Mouse (Mus musculus) megakaryocyte-erythroid progenitor cell, adult 5-6 weeks (primary cell): ENCODE measurements around the gene Krt24. TPM values are rescaled to one million over a fixed set of nuclear protein-coding genes. Genes with fewer than 3 reads are reported as not detected.
"Not testable (repeated sequence)": the region's sequence is repeated elsewhere in the genome, so short reads cannot be mapped to it uniquely, and the experiment has no call there.

Experiments
- ATAC-seq: replicated peaks from 2 replicates; pipeline ENCODE4 v1.8.0; 2016; ENCODE audit warnings: mild to moderate bottlenecking, inconsistent platforms; ENCODE audit not compliant: severe bottlenecking, poor library complexity, low FRiP score, low TSS enrichment
- total RNA-seq, 2 experiments: library from RNA; stranded (forward) in 1 of 2; stranded (reverse) in 1 of 2; fragments of 200-1000, 215-1000 nt in 1 of 2; fragments of >200 nt in 1 of 2; fragmentation: Nextera tagmentation in 1 of 2; gene quantifications; 2 replicates each; pipeline ENCODE4 v1.2.3; 2014 to 2017

The Krt24 gene
- total RNA-seq, 2 experiments from 2014 or later = not detected

DNA sequence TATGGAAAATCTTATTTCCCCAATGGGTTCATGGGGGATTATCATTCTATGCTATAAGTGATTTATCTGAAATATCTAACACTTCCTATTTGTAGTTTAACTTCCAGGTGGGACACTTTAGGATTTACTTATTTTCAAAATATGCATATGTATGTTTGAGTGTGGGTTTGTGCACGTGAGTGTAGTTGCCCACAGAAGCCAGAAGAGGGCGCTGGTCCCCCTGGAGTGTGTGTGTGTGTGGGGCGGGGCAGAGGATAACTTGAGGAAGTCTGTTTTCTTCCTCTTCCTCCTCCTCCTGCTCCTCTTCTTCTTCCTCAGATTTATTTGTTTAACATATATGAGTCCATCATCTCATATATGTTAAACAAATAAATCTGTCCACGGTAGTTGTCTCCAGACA is 28.8 kb downstream of the Krt24 start:
- ATAC-seq = no peak

DNA sequence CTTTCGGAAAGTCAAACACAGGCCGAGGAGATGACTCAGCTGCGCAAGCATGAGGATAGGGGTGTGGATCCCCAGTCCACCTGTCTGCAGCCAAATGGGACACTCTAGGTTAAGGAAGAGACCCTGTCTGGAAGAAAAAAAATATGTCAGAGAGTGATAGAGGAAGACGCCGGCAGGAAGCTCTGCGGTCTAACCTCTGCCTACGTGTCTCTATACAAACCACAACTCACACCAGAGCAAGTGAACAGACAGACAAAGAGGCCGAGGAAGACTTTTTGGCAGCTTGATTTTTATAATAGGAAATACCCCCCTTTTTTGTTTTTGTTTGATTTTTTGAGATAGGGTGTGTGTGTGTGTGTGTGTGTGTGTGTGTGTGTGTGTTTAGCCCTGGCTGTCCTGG is 29.7 kb downstream of the Krt24 start:
- no peak for ATAC-seq

DNA sequence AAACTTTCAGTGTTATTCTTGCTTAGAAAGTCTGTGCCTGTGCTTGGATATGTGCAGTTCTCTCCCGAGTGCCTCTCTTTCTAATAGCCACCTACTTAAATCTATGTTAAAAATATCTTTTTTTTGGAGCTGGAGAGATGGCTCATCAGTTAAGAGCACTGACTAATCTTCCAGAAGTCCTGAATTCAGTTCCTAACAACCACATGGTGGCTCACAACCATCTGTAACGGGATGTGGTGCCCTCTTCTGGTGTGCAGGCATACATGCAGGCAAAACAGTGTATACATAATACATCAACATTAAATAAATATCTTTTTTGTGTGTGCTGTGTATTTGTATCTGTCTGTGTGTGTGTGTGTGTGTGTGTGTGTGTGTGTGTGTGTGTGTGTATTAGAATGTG is 31.2 kb downstream of the Krt24 start:
- ATAC-seq = no peak

DNA sequence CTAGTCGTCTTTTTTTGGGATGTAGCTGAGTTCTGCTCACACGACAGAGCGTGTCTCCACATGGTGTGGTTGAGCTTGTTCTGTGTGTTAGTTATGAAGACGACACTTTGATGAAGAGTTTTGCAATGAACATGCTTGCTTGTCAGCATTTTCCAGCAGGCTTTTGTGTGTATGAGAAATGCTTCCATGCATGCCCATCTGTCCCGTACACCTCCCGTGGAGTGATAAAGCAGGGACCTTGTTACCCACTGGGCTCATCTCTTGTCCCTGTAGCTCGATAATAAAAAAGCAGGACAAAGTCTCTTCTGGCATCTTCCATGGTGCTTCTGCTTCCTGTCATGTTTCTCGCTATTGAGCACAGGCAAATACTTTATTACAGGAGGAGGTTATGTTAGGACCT is 32.4 kb downstream of the Krt24 start:
- no peak for ATAC-seq

DNA sequence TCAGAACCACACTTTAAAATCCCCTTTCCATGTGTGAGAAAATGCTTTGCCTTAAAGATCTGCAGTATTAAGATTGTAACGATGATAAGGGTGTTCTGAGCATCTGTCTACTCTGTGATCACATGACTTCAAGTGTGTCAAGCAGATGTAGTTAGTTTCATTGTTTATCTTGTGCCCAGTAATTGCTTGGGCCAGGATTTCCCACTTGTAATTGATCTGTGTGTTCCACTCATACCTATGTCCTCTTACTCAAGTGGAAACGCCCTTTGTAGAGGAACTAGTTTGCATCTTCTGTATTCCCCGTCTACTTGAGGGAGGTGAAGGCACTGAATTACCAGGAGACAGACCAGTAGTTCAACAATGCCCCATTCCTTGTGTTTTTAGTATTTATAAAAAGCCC is 34.4 kb downstream of the Krt24 start:
- no peak for ATAC-seq

DNA sequence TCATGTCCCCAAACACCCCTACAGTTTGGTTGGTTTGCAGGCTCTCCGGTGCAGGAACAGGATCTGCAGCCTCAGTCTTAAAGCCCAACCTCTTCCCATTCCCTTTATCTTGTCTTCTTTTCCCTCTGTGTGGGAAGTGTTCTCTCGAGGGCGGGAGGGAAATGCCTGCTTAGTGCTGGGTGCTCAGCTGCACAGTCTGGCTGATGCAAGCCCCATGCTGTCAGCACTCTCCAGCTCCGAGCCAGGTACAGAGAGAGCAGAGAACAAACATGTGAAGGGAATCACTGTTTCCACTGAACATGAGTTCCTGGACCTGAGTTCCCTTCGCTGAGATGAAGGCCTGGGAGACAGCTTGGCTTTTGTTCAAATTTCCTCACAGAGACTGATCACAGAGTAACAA is 34.8 kb downstream of the Krt24 start:
- no peak for ATAC-seq

DNA sequence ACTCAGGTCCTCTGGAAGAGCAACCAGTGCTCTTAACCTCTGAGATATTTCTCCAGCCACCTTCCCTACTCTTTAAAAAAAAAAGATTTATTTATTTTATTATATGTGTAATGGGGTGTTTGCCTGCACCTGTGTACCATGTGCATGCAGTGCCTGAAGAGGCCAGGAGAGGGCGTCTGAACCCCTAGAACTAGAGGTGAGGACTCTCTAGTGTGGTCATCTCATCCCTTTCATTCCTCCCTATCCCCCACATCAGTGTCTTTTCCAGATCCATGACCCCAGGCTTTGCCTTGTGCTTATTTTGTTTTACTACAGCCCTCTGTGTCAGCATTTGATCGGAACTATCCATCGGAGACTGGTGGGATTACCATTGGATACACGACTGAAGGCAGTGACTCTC is 35.9 kb downstream of the Krt24 start:
- no peak for ATAC-seq

DNA sequence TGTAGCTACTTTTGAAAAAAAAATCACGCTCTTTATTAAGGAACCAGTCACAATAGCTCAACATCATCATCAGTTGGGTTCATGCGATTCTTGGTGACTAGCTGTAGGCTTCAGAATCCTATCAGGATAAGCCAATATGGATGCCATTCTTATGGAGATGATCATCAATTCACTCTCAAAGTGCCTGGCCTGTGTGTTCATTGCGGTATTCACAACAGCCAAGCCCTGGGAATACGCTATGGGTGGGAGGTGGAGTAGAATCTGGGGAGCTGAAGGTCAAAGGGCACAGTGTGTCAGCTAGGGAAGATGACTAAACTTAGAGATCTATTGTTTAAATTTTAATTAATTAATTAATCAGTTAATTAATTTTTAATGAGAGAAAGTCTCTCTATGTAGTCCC is 37.1 kb downstream of the Krt24 start:
- ATAC-seq = no peak

DNA sequence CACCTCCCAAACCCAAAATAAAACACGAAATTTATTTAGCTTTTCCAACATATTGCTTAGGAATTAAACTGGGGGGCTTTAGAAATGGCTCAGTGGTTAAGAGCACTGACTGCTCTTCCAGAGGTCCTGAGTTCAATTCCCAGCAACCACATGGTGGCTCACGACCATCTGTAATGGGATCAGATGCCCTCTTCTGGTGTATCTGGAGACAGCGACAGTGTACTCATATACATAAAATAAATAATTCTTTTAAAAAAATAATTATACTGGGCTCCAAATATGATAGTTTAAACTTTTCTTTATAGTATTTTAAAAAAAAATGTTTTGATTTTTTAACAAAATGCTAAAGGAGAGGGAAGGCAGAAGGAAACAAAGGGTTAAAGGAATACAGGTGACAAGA is 40.5 kb downstream of the Krt24 start:
- not testable (repeated sequence) for ATAC-seq

DNA sequence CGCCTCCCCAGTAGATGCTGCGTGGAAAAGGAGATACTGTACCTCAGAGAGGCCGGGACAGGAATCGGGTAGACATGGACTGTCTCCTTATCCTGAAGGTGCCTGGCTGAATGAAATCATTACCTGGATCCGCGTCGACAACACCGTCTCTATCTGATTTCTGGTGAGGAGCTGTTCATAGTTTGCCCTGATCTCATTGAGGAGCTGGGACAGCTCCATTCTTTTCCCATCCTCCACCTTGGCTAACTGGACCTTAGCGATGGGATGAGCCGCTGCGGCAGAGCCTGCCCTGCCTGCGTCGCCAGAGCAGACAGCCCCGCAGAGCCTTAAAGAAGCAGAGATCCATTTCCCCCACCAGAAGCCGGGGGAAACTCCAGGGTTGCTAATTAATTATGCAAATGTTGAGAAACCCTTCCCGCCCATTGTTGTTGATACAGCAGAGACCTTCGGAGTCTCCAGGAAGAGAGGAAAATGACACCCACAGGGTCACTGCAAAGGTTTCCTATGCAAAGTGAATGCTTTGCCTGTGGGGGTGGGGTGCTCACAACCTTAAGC is 41.2 kb downstream of the Krt24 start, which contains the start of gene Krt222:
Gene Krt222, minus strand, starts transcription at position 266 of the 555 bp plus-strand sequence.
- ATAC-seq = no peak

DNA sequence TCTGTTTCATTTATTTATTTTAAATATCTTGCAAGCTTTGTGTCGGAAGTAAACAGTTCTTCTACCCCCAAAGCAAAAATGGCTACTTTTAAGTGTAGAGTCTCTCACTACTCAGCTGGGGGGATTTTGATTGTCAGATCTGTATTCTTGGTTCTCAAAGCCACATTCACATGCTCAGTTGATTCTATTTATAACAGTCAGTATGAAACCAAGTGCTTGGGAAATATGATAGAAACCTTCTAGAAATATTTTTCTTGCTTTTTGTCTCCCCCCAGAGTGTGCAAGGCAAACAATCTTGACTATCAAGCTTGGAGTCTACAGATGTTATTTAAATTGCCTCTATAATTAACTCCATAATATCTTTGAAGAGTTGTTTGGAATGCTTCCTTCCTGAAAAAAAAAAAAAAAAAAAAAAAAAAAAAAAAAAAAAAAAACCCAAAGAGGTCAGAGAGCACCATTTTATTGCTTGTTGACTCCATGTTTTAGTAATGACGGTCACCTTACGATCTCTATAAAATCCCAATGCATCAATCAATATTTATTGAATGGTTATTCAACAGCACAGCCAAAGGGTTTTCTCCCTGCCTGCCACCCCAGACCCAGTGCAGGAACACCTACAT is 41.8 kb downstream of the Krt24 start:
- no peak for ATAC-seq

DNA sequence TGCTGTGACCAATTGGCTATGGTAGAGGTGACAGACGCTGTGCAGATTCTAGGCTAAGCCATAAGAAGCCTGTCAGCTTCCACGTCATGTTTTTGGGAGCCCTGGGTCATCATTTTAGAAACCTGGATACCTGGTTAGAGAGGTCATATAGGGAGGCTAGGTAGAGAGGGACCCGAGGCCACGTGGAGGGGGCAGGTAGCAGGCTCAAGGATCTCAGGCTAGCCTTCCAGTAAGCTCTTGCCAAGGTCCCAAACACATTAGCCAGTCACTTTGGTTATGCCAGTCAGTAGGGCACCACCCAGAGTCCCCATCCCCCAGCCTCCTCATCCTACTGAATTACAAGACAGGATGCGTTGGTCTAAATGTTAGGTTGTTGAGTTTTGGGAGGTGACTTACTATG is 43.0 kb downstream of the Krt24 start:
- no peak for ATAC-seq

DNA sequence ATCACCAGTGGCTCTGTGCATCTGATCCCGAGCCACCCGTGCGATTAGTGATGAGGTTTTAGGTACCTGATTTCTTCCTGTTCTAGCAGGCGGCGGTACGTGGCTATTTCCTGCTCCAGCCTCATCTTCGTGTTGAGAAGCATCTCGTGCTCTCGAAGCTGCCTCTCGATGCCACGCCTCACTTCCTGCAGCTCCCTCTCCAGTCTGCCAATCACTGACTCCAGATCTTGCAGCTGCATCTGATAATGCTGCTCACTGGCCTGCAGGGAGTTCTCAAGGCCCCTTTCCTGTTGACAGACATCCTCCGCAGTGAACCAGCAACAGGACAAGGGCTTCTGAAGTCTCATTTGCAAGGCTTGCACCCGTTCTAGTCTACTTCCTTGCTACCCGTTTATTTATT is 46.6 kb downstream of the Krt24 start:
- ATAC-seq = peak; percentile 59; the same call in 1 of the 2 replicates

DNA sequence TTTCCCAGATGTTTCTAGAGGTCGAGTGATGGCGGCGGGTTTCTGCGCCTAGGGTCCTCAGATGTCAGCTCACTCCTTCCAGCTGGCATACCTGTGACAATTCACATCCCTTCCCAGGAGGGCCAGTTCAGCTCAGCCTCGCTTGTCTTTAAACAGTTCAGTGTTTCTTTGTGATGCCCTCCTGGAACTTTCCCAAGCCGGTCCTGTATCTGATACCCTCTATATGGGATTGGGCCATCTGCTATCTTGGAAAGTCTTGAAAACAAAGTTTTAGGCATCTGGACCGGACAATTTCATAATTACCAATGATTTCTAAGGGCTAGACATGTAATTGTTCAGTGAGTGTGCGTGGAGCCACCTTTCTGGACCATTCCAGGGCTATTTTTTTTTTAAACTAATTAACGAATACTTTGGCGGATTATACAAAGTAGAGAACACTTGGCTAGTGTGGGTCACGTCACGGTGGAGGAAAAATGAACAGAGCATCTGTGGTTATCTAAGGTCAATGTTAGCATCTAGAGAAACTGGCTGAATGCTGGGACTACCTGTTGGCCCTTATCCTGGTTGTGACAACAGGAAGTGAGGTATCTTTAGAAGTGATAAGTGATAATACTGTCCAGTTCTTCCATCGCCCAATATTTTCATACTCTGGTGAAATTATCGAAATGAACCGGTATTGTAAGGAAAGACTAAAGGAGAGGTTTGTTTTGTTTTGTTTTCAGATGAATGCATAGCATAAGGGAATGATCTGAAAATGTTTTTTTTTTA is 53.8 kb downstream of the Krt24 start:
- ATAC-seq = peak; percentile 4; the same call in 1 of the 2 replicates

DNA sequence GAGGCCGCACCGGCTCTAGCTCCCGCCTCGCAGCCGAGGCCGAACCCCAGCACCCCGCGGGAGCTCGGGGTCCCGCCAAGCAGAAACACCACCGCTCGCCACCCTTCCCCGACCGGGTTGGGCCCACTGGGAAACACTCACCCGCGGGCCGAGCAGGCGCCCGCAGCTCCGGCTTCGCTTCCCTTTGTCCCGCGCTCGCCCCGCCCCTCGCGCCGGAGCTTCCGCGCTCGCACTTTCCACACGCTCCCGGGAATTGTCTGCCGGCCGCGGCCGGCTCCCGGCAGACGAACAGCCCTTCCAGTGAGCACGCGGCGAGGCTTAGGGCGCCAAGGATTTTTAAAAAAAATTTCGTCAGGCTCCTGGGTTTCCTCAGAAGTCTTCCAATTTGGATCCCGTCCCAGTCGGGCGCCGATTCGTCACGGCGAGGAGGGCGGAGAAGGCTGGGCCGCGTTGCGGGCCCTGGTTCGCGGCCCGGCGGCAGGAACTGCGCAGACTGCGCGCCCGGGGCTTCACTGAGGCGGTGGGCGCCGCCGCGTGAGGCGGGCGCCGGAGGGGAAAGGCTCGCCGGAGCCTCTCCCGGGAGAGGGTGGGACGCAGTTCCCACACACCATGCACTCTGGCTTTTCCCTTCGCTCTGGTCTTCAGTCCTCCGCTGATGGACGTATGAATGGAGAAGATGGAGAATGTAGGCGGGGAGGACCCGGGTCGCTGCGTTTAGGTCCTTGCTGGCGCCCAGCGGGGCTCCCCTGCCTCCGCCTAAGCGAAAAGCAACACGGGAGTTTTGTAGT is 54.6 kb downstream of the Krt24 start, which contains the start of gene Smarce1:
Gene Smarce1, minus strand, starts transcription at position 757 of the 788 bp plus-strand sequence.
- peak; percentile 71 for ATAC-seq

Other genes with a start within 250 kb of the Krt24 start
- 15.9 and 22.9 TPM in 2 replicates for gene Igfbp4, start 244.0 kb downstream of the Krt24 start, total RNA-seq (2014; fragmentation: Nextera tagmentation)
- 23.5 and 68.2 TPM in 2 replicates for gene Igfbp4, start 244.0 kb downstream of the Krt24 start, total RNA-seq (2017)
- not detected in 2 replicates for gene Tns4, start 196.0 kb downstream of the Krt24 start, total RNA-seq (2014; fragmentation: Nextera tagmentation)
- gene Tns4, start 196.0 kb downstream of the Krt24 start, total RNA-seq (2017) = not detected in 2 replicates
- gene Ccr7, start 130.2 kb downstream of the Krt24 start, total RNA-seq (2014; fragmentation: Nextera tagmentation) = 0.47 TPM in 1 of 2 replicates, not detected in the other
- not detected in 2 replicates for gene Ccr7, start 130.2 kb downstream of the Krt24 start, total RNA-seq (2017)
- gene Smarce1, start 54.2 kb downstream of the Krt24 start, total RNA-seq (2014; fragmentation: Nextera tagmentation) = 113 and 114 TPM in 2 replicates
- gene Smarce1, start 54.2 kb downstream of the Krt24 start, total RNA-seq (2017) = 223 and 323 TPM in 2 replicates
- not detected in 2 replicates for gene Krt222, start 41.2 kb downstream of the Krt24 start, total RNA-seq (2014; fragmentation: Nextera tagmentation)
- not detected in 2 replicates for gene Krt222, start 41.2 kb downstream of the Krt24 start, total RNA-seq (2017)
- gene Krt25, start 37.7 kb upstream of the Krt24 start, total RNA-seq (2014; fragmentation: Nextera tagmentation) = not detected in 2 replicates
- gene Krt25, start 37.7 kb upstream of the Krt24 start, total RNA-seq (2017) = not detected in 2 replicates
- not detected in 2 replicates for gene Krt26, start 52.7 kb upstream of the Krt24 start, total RNA-seq (2014; fragmentation: Nextera tagmentation)
- not detected in 2 replicates for gene Krt26, start 52.7 kb upstream of the Krt24 start, total RNA-seq (2017)
- not detected in 2 replicates for gene Krt27, start 65.8 kb upstream of the Krt24 start, total RNA-seq (2014; fragmentation: Nextera tagmentation)
- not detected in 2 replicates for gene Krt27, start 65.8 kb upstream of the Krt24 start, total RNA-seq (2017)
- gene Krt28, start 89.6 kb upstream of the Krt24 start, total RNA-seq (2014; fragmentation: Nextera tagmentation) = not detected in 2 replicates
- gene Krt28, start 89.6 kb upstream of the Krt24 start, total RNA-seq (2017) = not detected in 2 replicates
- gene Krt10, start 104.1 kb upstream of the Krt24 start, total RNA-seq (2014; fragmentation: Nextera tagmentation) = 0.59 and 4.9 TPM in 2 replicates
- not detected in 2 replicates for gene Krt10, start 104.1 kb upstream of the Krt24 start, total RNA-seq (2017)
- gene Krt12, start 137.0 kb upstream of the Krt24 start, total RNA-seq (2014; fragmentation: Nextera tagmentation) = not detected in 2 replicates
- not detected in 2 replicates for gene Krt12, start 137.0 kb upstream of the Krt24 start, total RNA-seq (2017)
- not detected in 2 replicates for gene Krt20, start 152.9 kb upstream of the Krt24 start, total RNA-seq (2014; fragmentation: Nextera tagmentation)
- gene Krt20, start 152.9 kb upstream of the Krt24 start, total RNA-seq (2017) = not detected in 2 replicates
- gene Krt23, start 207.9 kb upstream of the Krt24 start, total RNA-seq (2014; fragmentation: Nextera tagmentation) = not detected in 2 replicates
- not detected in 2 replicates for gene Krt23, start 207.9 kb upstream of the Krt24 start, total RNA-seq (2017)
- gene Krt39, start 236.1 kb upstream of the Krt24 start, total RNA-seq (2014; fragmentation: Nextera tagmentation) = not detected in 2 replicates
- gene Krt39, start 236.1 kb upstream of the Krt24 start, total RNA-seq (2017) = not detected in 2 replicates